Mouse (Mus musculus) stomach, postnatal 0 days (tissue): ENCODE data around the gene Rps2. TPM values are rescaled to one million over a fixed set of nuclear protein-coding genes. Genes with fewer than 3 reads are reported as not detected.

Experiments
- ATAC-seq: fragments of 200-750 bp; cut with Nextera tagmentation; 2 replicates; pipeline ENCODE4 v1.8.0; 2017; ENCODE audit not compliant: low FRiP score, low TSS enrichment
- DNase-seq: peaks from one replicate; pipeline ENCODE4 v3.0.0-alpha.2; 2016; ENCODE audit warnings: low spot score
- H3K27ac ChIP-seq: fragments of 300-500 bp; sonication (generic); replicated peaks from 2 replicates; pipeline ENCODE4 v1.5.1; 2014; ENCODE audit warnings: mild to moderate bottlenecking, control low read depth
- H3K27me3 ChIP-seq: fragments of 300-500 bp; sonication (generic); 2 replicates; pipeline ENCODE4 v1.6.1; 2014; ENCODE audit warnings: low read length; ENCODE audit not compliant: control insufficient read depth, insufficient read depth
- H3K36me3 ChIP-seq: fragments of 300-500 bp; sonication (generic); 2 replicates; pipeline ENCODE4 v1.6.1; 2014; ENCODE audit warnings: low read length, mixed read lengths; ENCODE audit not compliant: control insufficient read depth, insufficient read depth
- H3K4me1 ChIP-seq: fragments of 300-500 bp; sonication (generic); replicated peaks from 2 replicates; pipeline ENCODE4 v1.6.1; 2014; ENCODE audit warnings: antibody characterized with exemption; ENCODE audit not compliant: control insufficient read depth, insufficient read depth
- H3K4me2 ChIP-seq: fragments of 300-500 bp; sonication (generic); replicated peaks from 2 replicates; pipeline ENCODE4 v1.6.1; 2014; ENCODE audit warnings: low read depth, mild to moderate bottlenecking, control low read depth, moderate library complexity
- H3K4me3 ChIP-seq: fragments of 300-500 bp; sonication (generic); 2 replicates; pipeline ENCODE4 v1.5.1; 2014; ENCODE audit warnings: low read depth, low read length, control low read depth
- H3K9ac ChIP-seq: fragments of 300-500 bp; sonication (generic); 2 replicates; pipeline ENCODE4 v1.6.1; 2014; ENCODE audit warnings: mild to moderate bottlenecking, low read length, control low read depth, mixed read lengths
- H3K9me3 ChIP-seq: fragments of 300-500 bp; sonication (generic); 2 replicates; pipeline ENCODE4 v1.6.1; 2016; ENCODE audit warnings: low read length; ENCODE audit not compliant: control insufficient read depth
- CTCF ChIP-seq: IDR thresholded peaks from 2 replicates; pipeline ENCODE4 v1.5.1; 2016; ENCODE audit warnings: antibody characterized with exemption, low read depth, mild to moderate bottlenecking, moderate library complexity
- EP300 ChIP-seq: optimal IDR thresholded peaks from 2 replicates; pipeline ENCODE3; 2016; ENCODE audit warnings: antibody characterized with exemption
- WGBS: fragments of 180-500 bp; shearing (Covaris S2); extraction: QIAGEN DNeasy Blood & Tissue Kit; methylation state at CpG from one replicate; pipeline ENCODE4 v1.1.7; 2014; 5-methylcytosine and 5-hydroxymethylcytosine counted together
- polyA plus RNA-seq: library from polyadenylated mRNA; unstranded; fragments of >200 nt; fragmentation: Nextera tagmentation; extraction: Ambion mirVana; gene quantifications from 2 replicates; pipeline ENCODE4 v1.2.1, GENCODE M21; 2015

Rps2 gene
- polyA plus RNA-seq, 1 experiment from 2014 or later: 1,135 TPM

DNA sequence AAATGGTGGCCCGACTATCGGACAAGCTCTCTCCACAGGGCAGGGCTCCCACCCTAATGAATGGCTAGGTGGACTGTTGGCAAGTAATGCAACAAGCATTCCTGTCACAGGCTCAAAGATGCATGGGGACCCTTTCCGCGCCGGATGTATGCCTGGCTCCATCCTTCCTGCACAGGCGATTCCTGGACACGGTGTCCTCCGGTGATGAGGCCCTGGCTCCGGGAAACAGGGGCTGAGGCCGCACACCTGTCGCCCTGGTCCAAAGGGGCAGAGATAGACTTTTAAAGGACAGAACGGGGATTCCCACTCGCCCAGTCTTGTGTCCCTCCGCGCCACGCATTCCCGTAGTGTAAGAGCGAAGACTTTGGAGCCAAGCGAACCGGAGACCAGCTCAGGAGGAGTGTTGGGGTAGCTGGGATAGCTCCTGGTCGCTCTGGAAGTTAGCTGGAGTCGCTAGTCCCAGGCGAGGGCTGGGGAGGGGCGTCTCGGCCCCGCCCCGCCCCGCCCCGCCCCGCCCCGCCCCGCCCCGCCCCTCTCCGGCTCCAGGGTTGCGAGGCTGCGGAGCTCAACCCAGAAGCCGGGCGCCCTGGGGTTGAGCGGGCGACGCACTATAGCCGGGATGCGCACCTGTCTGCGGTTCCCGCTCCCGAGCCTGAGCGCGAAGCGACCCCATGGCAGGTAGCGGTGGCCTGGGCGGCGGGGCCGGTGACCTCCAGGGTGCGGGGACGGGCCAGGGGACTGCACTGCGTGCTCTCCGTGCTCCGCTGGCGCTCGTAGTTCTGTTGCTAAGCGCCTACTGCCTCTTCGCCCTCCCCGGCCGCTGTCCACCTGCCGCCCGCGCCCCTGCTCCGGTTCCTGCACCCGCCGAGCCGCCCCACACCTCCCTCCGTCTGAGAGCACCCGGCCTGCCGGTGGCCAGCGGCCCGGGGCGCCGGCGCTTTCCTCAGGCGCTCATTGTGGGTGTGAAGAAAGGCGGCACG, 34.8 kb downstream of the Rps2 start, which contains the start of gene Hs3st6:
TSS of gene Hs3st6 (plus strand) at position 574 of the 980 bp plus-strand sequence.
- no peak within 1 kb of the TSS for H3K27ac ChIP-seq

GRCm38 (mm10) chr17:24757394-24757793, 39.5 kb downstream of the Rps2 start:
- H3K4me3 ChIP-seq: no peak overlapping the region
- no peaks in the 10 kb centered on the region for H3K9me3 ChIP-seq
- peaks cover 6% of the 10 kb centered on the region for H3K4me1 ChIP-seq
- H3K4me2 ChIP-seq: no peak overlapping the region
- ATAC-seq (no peak; the same call in 1 of the 2 replicates), DNase-seq (no peak)
- no peak overlapping the region for H3K27ac ChIP-seq
- H3K9ac ChIP-seq: no peak overlapping the region
- H3K27me3 ChIP-seq: peaks cover 9% of the 10 kb centered on the region; the same call in 1 of the 2 replicates
- 83% methylated on average over 1 of the region's 1 CpGs for WGBS
- TF ChIP-seq EP300 (no peak), CTCF (no peak)
- no peaks in the 10 kb centered on the region for H3K36me3 ChIP-seq

More for the DNA sequence above, 34.8 kb downstream of the Rps2 start, which contains the start of gene Hs3st6:
- TF ChIP-seq EP300: no peak
- H3K4me2 ChIP-seq: peak within 1 kb of the TSS; percentile 88
- H3K9ac ChIP-seq: peak within 1 kb of the TSS; percentile 31; the same call in 1 of the 2 replicates
- no peaks in the 10 kb centered on the region for H3K9me3 ChIP-seq
- peaks cover 13% of the 10 kb centered on the region; the same call in 1 of the 2 replicates for H3K27me3 ChIP-seq
- ATAC-seq: peak; percentile 77
- H3K4me1 ChIP-seq: peaks cover 8% of the 10 kb centered on the region
- 2% methylated on average over 60 of the region's 82 CpGs for WGBS
- H3K4me3 ChIP-seq: peak within 1 kb of the TSS; percentile 48
- no peaks in the 10 kb centered on the region for H3K36me3 ChIP-seq
- DNase-seq: peak; percentile 60

DNA sequence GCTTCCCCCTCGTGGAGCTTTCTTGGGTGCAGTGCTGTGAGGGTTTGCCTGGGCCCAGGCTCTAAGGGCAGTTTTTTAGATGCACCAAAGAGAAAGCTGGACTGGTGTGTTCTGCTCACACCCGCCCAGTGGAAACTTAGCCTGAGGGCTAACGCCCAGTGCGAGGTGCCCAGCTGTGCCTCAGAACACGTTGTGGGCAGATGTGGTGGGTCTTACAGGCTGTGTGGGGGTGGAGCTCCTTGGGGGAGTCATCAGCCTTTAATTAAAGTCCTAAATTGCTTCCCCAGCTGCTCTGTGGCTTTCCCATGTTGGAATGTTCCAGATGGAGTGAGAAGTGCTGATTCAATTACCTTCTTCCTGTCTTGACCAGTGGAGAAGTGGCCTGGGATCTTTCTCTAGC, 43.2 kb downstream of the Rps2 start:
- DNase-seq: no peak
- no peak overlapping the region for H3K9ac ChIP-seq

GRCm38 (mm10) chr17:24765016-24765905, 47.3 kb downstream of the Rps2 start:
- no peaks in the 10 kb centered on the region for H3K36me3 ChIP-seq
- DNase-seq: no peak
- H3K9ac ChIP-seq: no peak overlapping the region
- no peak for TF ChIP-seq CTCF
- no peak for TF ChIP-seq EP300
- no peaks in the 10 kb centered on the region for H3K27me3 ChIP-seq
- no peak overlapping the region for H3K27ac ChIP-seq
- WGBS: 48% methylated on average over 22 of the region's 22 CpGs
- no peak overlapping the region for H3K4me2 ChIP-seq
- H3K4me1 ChIP-seq: no peaks in the 10 kb centered on the region
- H3K9me3 ChIP-seq: no peaks in the 10 kb centered on the region
- H3K4me3 ChIP-seq: no peak overlapping the region
- ATAC-seq: no peak

More for the DNA sequence above, 43.2 kb downstream of the Rps2 start:
- Histone ChIP-seq H3K9me3 (no peaks in the 10 kb centered on the region), H3K27me3 (no peaks in the 10 kb centered on the region), H3K4me1 (no peaks in the 10 kb centered on the region), H3K4me3 (no peak overlapping the region), H3K36me3 (no peaks in the 10 kb centered on the region), H3K27ac (no peak overlapping the region), H3K4me2 (no peak overlapping the region)
- 53% methylated on average over 5 of the region's 5 CpGs for WGBS
- no peak for ATAC-seq
- TF ChIP-seq CTCF (no peak), EP300 (no peak)

DNA sequence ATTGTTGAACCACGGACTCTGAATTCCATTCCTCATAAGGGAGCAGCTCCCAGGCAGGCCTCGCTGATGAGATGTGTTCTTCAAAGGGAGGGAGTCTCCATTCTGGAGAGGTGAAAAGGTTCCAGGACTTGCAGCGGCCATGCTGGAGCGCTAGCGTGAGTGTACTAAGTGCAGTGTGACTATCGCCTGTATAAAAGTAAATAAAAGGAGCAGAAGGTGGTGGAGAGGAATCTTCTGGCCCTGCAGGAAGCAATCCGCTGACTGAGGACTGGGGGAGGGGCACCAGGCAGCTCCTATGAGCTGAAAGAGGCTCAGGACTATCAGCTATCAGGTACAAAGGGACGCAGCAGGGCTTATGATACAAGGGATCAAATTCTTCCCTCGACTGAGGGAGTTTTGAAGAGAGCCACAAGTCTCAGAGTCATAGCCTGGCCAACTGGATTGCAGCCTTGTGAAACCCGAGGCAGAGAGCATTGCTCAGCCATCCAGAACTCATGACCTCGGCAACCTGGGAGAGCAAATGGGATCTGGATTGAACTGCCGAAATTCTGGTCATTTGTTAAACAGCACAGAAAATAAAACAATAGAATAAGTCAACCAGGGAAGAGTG, 48.5 kb downstream of the Rps2 start:
- DNase-seq (no peak), ATAC-seq (no peak)
- TF ChIP-seq EP300 (no peak), CTCF (no peak)

More for the DNA sequence above, 48.5 kb downstream of the Rps2 start:
- Histone ChIP-seq H3K9ac (no peak overlapping the region), H3K4me2 (no peak overlapping the region), H3K27me3 (no peaks in the 10 kb centered on the region), H3K4me3 (no peak overlapping the region), H3K9me3 (no peaks in the 10 kb centered on the region), H3K4me1 (no peaks in the 10 kb centered on the region), H3K27ac (no peak overlapping the region), H3K36me3 (no peaks in the 10 kb centered on the region)
- 25% methylated on average over 12 of the region's 12 CpGs for WGBS
